Mouse (Mus musculus): ENCODE data around the gene Capza1. TPM values are rescaled to one million over a fixed set of nuclear protein-coding genes. Genes with fewer than 3 reads are reported as not detected.

The Capza1 gene
- polyA plus RNA-seq, 1 experiment from 2014 or later = 200 TPM

DNA sequence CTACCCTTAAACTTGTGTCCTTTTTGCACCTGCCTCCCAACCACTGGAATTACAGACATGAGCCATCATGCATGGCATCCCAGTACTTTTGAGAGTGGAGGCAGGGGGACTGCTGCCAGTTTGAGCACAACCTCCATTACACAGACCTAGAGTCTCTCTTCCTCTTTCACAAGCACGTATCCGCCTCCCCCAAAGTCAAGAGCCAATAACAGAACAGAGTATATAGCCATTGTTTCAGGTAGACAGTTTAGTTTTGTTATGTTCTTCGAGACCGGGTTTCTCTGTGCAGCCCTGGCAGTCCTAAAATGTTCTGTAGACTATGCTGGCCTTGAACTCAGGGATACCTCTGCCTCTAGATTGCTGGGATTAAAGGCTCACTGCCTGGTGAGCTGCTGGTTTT is 52.1 kb downstream of the Capza1 start:
- Histone ChIP-seq H3K9ac (ENCODE audit: low read depth, low read length) (no peak overlapping the region), H3K36me3 (ENCODE audit: control insufficient read depth, insufficient read depth, low read length) (no peaks in the 10 kb centered on the region), H3K4me1 (ENCODE audit: control insufficient read depth, insufficient read depth, low read length) (peaks cover 21% of the 10 kb centered on the region), H3K27ac (ENCODE audit: low read length) (no peak overlapping the region), H3K9me3 (ENCODE audit: control insufficient read depth, low read length) (no peaks in the 10 kb centered on the region), H3K4me2 (ENCODE audit: low read depth, low read length) (no peak overlapping the region), H3K27me3 (replicated peaks; ENCODE audit: control insufficient read depth, insufficient read depth, low read length) (no peaks in the 10 kb centered on the region), H3K4me3 (ENCODE audit: low read length) (no peak overlapping the region)
- ATAC-seq = no peak
- WGBS = 85% methylated on average over 4 of the region's 4 CpGs

DNA sequence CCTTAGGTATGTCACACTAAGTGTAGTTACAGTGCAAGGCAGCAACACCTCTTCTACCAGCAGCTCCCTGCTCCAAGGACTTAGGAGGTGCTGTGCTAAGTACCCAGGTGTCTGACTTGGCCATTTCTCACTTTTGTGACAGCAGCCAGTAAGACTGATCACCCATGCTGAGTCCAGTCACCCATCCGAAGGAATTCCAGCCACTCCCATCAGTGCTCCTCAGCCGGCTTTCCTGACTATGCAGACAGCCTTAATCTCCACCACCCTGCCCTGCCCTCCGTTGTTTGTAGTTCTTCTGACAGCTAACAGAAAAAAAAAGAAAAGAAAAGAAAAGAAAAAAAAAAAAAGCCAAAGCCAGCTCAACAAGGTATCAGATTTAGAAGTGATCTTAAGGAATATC is 52.6 kb downstream of the Capza1 start:
- no peak overlapping the region for H3K27ac ChIP-seq (ENCODE audit: low read length)
- H3K4me2 ChIP-seq (ENCODE audit: low read depth, low read length) = no peak overlapping the region
- no peaks in the 10 kb centered on the region for H3K9me3 ChIP-seq (ENCODE audit: control insufficient read depth, low read length)
- WGBS = 15% methylated on average over 3 of the region's 3 CpGs
- ATAC-seq = peak; percentile 74
- H3K27me3 ChIP-seq (replicated peaks; ENCODE audit: control insufficient read depth, insufficient read depth, low read length) = no peaks in the 10 kb centered on the region
- no peak overlapping the region for H3K4me3 ChIP-seq (ENCODE audit: low read length)
- peaks cover 18% of the 10 kb centered on the region for H3K4me1 ChIP-seq (ENCODE audit: control insufficient read depth, insufficient read depth, low read length)
- H3K36me3 ChIP-seq (ENCODE audit: control insufficient read depth, insufficient read depth, low read length) = no peaks in the 10 kb centered on the region
- H3K9ac ChIP-seq (ENCODE audit: low read depth, low read length) = no peak overlapping the region

DNA sequence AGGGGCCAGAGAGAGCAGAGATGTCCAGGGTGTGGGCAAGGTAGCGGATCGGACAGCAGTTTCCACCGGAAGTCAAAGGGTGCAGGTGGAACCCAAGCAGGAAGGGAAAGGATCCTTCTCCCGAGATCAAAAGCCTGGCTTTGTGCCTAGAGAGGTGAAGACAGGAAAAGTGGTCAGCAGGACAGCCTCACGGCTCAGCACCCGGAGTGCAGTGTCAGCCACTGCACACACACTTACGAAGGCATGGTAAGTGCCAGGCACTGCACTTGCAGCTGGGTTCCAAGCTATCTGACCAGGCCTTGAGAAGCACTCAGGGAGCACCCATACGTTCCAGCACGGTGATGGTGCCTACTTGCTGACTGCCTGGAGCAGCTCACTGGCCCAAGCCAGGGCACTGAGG is 58.8 kb downstream of the Capza1 start:
- H3K4me3 ChIP-seq (ENCODE audit: low read length) = no peak overlapping the region
- H3K4me1 ChIP-seq (ENCODE audit: control insufficient read depth, insufficient read depth, low read length) = no peaks in the 10 kb centered on the region
- peaks cover 8% of the 10 kb centered on the region; the same call in 1 of the 2 replicates for H3K36me3 ChIP-seq (ENCODE audit: control insufficient read depth, insufficient read depth, low read length)
- H3K27me3 ChIP-seq (replicated peaks; ENCODE audit: control insufficient read depth, insufficient read depth, low read length) = no peaks in the 10 kb centered on the region
- ATAC-seq = no peak
- H3K9ac ChIP-seq (ENCODE audit: low read depth, low read length) = no peak overlapping the region
- H3K27ac ChIP-seq (ENCODE audit: low read length) = no peak overlapping the region
- H3K9me3 ChIP-seq (ENCODE audit: control insufficient read depth, low read length) = no peaks in the 10 kb centered on the region
- no peak overlapping the region for H3K4me2 ChIP-seq (ENCODE audit: low read depth, low read length)
- whole genome bisulfite sequencing = 86% methylated on average over 9 of the region's 9 CpGs

DNA sequence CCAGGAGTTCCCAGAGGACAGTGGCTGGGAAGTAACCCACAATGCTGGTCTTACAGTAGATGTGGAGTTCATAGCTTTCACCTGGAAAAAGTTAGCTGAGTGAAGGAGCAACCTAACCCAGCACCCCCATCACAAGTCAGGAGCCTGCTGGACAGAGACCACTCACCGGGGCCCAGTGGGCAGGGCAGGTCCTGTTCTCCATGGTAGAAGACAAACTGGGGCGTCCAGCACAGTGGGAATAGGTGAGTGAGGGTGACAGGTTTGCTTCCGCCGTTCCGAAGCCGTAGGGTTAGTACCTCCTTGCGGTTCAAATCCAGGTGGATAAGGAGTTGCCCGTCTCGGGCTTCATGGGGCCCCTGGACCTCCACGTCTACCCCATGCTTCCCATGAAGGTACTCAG is 60.0 kb downstream of the Capza1 start:
- ATAC-seq = no peak
- WGBS = 89% methylated on average over 10 of the region's 10 CpGs
- Histone ChIP-seq H3K9me3 (ENCODE audit: control insufficient read depth, low read length) (no peaks in the 10 kb centered on the region), H3K36me3 (ENCODE audit: control insufficient read depth, insufficient read depth, low read length) (peaks cover 14% of the 10 kb centered on the region), H3K27me3 (replicated peaks; ENCODE audit: control insufficient read depth, insufficient read depth, low read length) (no peaks in the 10 kb centered on the region), H3K4me3 (ENCODE audit: low read length) (no peak overlapping the region), H3K4me2 (ENCODE audit: low read depth, low read length) (no peak overlapping the region), H3K27ac (ENCODE audit: low read length) (no peak overlapping the region), H3K9ac (ENCODE audit: low read depth, low read length) (no peak overlapping the region), H3K4me1 (ENCODE audit: control insufficient read depth, insufficient read depth, low read length) (no peaks in the 10 kb centered on the region)

DNA sequence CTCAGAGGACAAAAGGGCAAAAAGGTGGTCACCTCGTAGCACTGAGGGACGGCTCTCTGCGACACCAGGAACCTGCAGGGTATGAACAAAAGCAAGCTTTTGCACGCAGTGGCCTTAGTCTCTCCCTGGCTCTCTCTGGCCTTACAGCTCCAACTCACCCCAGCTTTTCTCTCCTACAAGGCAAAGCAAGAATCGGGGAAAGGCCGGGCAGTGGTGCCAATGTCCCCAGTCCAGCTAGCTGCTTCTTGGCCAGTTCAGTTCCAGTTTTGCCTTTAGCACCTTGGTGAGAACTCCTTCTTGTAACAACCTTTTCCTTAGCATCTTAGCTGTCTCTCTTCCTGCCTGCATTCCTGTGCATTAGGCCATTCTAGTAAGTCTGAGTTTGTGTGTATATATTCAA is 62.8 kb downstream of the Capza1 start:
- H3K9ac ChIP-seq (ENCODE audit: low read depth, low read length) = no peak overlapping the region
- H3K27ac ChIP-seq (ENCODE audit: low read length) = no peak overlapping the region
- H3K9me3 ChIP-seq (ENCODE audit: control insufficient read depth, low read length) = no peaks in the 10 kb centered on the region
- ATAC-seq = no peak
- no peak overlapping the region for H3K4me2 ChIP-seq (ENCODE audit: low read depth, low read length)
- H3K36me3 ChIP-seq (ENCODE audit: control insufficient read depth, insufficient read depth, low read length) = peaks cover 17% of the 10 kb centered on the region
- H3K4me3 ChIP-seq (ENCODE audit: low read length) = no peak overlapping the region
- WGBS = 91% methylated on average over 6 of the region's 6 CpGs
- no peaks in the 10 kb centered on the region for H3K27me3 ChIP-seq (replicated peaks; ENCODE audit: control insufficient read depth, insufficient read depth, low read length)
- peaks cover 6% of the 10 kb centered on the region for H3K4me1 ChIP-seq (ENCODE audit: control insufficient read depth, insufficient read depth, low read length)

DNA sequence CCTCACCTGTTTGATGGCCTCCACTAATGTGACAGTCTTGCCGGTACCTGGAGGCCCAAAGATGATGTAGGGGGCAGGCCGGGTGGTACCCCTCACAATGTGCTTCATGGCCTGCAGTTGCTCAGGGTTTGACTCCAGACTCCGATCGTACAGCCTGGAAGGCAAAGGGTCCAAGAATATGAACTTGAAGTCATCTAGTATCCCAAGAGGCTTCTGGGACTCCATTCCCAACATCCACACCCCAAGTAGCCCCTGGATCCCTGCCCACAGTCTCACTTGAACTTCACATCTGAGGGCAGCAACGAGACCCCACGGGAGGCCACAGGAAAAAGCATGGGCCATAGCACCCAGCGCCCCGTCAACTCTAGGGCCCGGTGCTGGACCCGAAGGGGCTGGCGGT is 63.6 kb downstream of the Capza1 start:
- Histone ChIP-seq H3K4me1 (ENCODE audit: control insufficient read depth, insufficient read depth, low read length) (peaks cover 13% of the 10 kb centered on the region), H3K4me3 (ENCODE audit: low read length) (no peak overlapping the region), H3K27me3 (replicated peaks; ENCODE audit: control insufficient read depth, insufficient read depth, low read length) (no peaks in the 10 kb centered on the region), H3K9ac (ENCODE audit: low read depth, low read length) (no peak overlapping the region), H3K36me3 (ENCODE audit: control insufficient read depth, insufficient read depth, low read length) (peaks cover 17% of the 10 kb centered on the region), H3K9me3 (ENCODE audit: control insufficient read depth, low read length) (no peaks in the 10 kb centered on the region), H3K4me2 (ENCODE audit: low read depth, low read length) (no peak overlapping the region), H3K27ac (ENCODE audit: low read length) (no peak overlapping the region)
- 94% methylated on average over 11 of the region's 11 CpGs for WGBS
- ATAC-seq = no peak

DNA sequence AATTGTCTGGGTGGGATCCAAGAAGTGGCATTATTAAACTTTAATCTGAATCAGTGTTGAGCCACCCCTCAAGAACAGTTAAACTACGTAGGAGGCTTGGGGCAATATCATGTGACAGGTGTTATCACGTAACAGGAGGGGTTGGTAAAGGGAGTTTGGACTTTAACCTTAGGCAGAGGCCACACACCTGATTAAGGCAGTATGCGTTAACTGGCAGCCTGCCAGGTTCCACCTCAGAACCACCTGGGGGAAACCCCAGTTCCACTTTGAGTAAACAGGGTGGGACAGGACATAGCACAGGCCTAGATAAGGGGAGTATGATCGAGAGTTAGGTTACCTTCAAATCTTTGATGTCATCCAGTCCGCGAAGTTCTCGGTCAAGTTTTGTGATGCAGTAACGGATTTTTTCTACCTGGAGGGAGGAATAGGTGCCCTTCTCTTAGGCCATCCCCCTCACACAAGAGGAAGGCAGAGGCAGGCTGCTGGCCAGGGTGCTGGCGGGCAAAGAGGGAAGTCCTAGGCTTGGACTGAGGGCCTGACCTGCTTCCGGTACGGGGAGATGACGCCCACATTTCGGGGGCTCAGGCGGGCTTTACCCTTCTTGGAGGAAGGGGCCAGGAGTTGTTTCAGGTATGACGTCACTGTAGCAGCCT is 67.7 kb downstream of the Capza1 start:
- no peaks in the 10 kb centered on the region for H3K27me3 ChIP-seq (replicated peaks; ENCODE audit: control insufficient read depth, insufficient read depth, low read length)
- WGBS = 59% methylated on average over 15 of the region's 15 CpGs
- H3K9me3 ChIP-seq (ENCODE audit: control insufficient read depth, low read length) = no peaks in the 10 kb centered on the region
- H3K4me1 ChIP-seq (ENCODE audit: control insufficient read depth, insufficient read depth, low read length) = peaks cover 54% of the 10 kb centered on the region
- peak overlapping the region; percentile 92 for H3K27ac ChIP-seq (ENCODE audit: low read length)
- H3K4me3 ChIP-seq (ENCODE audit: low read length) = no peak overlapping the region
- no peak overlapping the region for H3K4me2 ChIP-seq (ENCODE audit: low read depth, low read length)
- ATAC-seq = peak; percentile 86
- peaks cover 22% of the 10 kb centered on the region for H3K36me3 ChIP-seq (ENCODE audit: control insufficient read depth, insufficient read depth, low read length)
- H3K9ac ChIP-seq (ENCODE audit: low read depth, low read length) = peak overlapping the region; percentile 12; the same call in 1 of the 2 replicates

DNA sequence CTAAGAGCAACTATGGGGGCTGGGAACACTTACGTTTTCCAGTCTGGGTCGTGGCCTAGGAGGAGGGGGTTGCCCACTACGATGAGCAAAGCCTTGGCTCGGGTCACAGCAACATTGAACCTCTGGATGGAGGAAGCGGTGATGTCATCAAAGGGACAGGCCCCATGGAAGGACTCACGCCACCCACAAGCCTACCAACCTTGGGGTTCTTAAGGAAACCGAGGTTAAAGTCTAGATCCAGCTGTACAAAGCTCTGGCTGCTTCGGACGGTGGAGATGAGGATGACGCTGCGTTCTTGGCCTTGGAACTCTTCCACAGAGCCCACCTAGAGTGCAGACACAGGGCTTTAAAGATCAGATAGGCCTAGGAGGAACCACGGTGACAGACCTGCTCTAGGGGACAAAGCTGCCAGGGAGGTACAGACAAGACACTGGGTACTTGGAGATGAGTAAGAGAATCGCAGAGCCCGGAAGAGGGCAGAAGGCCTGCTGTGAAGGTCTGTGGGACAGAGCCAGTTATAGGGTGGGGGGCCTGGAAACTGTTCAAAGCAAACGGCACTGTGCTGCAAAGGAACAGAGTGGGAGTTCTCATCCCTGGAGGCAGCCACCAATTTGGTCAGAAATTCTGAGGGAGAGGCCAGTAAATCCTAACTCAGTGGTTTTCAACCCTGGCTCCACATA is 68.5 kb downstream of the Capza1 start:
- WGBS = 57% methylated on average over 15 of the region's 15 CpGs
- Histone ChIP-seq H3K4me1 (ENCODE audit: control insufficient read depth, insufficient read depth, low read length) (peaks cover 62% of the 10 kb centered on the region), H3K27ac (ENCODE audit: low read length) (peak overlapping the region; percentile 92), H3K9me3 (ENCODE audit: control insufficient read depth, low read length) (no peaks in the 10 kb centered on the region), H3K36me3 (ENCODE audit: control insufficient read depth, insufficient read depth, low read length) (peaks cover 19% of the 10 kb centered on the region), H3K9ac (ENCODE audit: low read depth, low read length) (peak overlapping the region; percentile 54), H3K4me3 (ENCODE audit: low read length) (no peak overlapping the region), H3K4me2 (ENCODE audit: low read depth, low read length) (0 out of 2 replicates have a peak overlapping the region, but pooled peaks have one; percentile 10), H3K27me3 (replicated peaks; ENCODE audit: control insufficient read depth, insufficient read depth, low read length) (no peaks in the 10 kb centered on the region)
- peak; percentile 4 for ATAC-seq

DNA sequence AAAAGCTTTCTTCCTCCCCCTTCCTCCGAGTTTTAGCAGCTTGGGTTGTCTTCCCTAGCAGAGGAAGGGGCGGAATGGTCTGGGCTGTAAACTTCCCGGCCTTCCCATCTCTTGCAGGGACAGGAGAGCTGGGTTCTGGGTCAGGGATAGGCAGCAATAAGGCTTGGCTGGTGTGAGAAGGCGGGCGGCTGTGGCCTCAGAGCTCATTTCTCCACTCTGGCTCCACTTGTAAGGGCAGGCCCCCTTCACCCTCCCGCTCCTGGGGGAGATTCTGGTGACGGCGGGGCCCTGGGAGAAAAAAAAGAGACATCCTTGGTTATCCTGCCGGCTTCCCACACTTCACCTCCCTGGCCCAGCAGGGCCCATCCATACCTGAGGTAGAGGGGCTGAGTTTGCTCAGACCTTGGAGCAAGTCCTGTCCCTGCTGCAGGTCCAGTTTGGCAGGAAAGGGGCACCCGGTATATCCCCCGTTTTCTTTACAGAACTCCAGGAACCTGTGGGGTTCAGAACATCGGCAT is 69.3 kb downstream of the Capza1 start:
- 43% methylated on average over 12 of the region's 12 CpGs for WGBS
- Histone ChIP-seq H3K27ac (ENCODE audit: low read length) (peak overlapping the region; percentile 92), H3K9me3 (ENCODE audit: control insufficient read depth, low read length) (no peaks in the 10 kb centered on the region), H3K4me1 (ENCODE audit: control insufficient read depth, insufficient read depth, low read length) (peaks cover 64% of the 10 kb centered on the region), H3K4me2 (ENCODE audit: low read depth, low read length) (no peak overlapping the region; the same call in 1 of the 2 replicates), H3K36me3 (ENCODE audit: control insufficient read depth, insufficient read depth, low read length) (peaks cover 12% of the 10 kb centered on the region), H3K4me3 (ENCODE audit: low read length) (no peak overlapping the region), H3K9ac (ENCODE audit: low read depth, low read length) (peak overlapping the region; percentile 54), H3K27me3 (replicated peaks; ENCODE audit: control insufficient read depth, insufficient read depth, low read length) (no peaks in the 10 kb centered on the region)
- no peak for ATAC-seq

Data from intestine, embryonic 16.5 days (tissue).